Mouse (Mus musculus): ENCODE data around the gene Krtap4-7. TPM values are rescaled to one million over a fixed set of nuclear protein-coding genes. Genes with fewer than 3 reads are reported as not detected.
"Not testable (repeated sequence)": the region's sequence is repeated elsewhere in the genome, so short reads cannot be mapped to it uniquely, and the experiment has no call there.

The Krtap4-7 gene
- total RNA-seq, 2 experiments from 2014 or later, result not detected

DNA sequence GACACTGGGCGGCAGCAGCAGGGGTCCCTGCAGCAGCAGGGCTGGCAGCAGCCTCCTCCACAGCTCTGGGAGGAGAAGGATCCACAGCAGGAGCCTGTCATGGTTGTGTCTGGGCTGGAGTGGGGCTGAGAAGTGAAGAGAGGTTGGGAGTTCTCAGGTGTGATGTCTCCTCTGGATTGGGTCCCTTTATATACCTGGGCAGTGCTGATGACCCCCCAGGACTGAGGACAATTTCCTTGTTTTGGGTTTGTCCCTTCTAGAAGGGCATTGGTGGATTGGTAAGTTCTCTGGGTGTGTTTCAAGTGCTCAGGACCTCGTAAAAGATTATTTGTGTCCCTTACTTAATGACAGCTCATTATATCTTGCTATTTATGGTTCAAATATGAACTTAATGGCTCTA, 33.8 kb downstream of the Krtap4-7 start, which contains the start of gene Gm11937:
Gene Gm11937, minus strand, starts transcription at position 101 of the 400 bp plus-strand sequence.
- not testable (repeated sequence) for ATAC-seq (replicated peaks; ENCODE audit: low FRiP score, low TSS enrichment, poor library complexity, severe bottlenecking)

DNA sequence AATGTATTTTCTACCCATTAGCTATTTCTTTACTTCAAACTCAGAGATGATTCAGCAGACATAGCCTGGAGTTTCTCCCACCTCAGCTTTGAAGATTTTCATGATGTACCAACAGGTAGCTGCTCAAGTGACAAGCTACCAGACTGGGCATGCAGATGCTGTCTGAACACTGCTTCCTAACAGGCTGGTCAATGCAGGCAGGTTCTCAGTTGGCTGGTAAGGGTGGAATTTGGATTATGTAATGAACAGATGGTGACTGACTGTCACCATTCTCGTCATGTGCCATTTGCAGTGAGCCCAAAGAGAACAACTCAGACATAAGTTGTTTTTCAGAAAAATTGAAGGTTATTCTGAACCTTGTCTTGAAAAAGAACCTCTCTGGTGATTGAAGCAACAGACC, 34.8 kb downstream of the Krtap4-7 start:
- no peak for ATAC-seq (replicated peaks; ENCODE audit: low FRiP score, low TSS enrichment, poor library complexity, severe bottlenecking)

DNA sequence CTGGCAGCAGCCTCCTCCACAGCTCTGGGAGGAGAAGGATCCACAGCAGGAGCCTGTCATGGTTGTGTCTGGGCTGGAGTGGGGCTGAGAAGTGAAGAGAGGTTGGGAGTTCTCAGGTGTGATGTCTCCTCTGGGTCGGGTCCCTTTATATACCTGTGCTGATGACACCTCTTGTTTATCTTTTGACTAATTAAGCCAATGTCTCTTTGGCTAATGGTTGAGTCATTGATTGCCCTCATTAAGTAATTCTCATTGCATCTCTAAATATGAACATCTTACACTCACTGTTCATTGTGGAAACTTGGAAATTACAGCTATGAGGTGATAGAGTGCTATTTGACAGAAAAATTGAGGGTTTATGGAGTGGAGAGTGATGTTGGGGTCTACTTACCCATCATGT, 40.7 kb downstream of the Krtap4-7 start, which contains the start of gene Gm11938:
Gene Gm11938, minus strand, starts transcription at position 101 of the 400 bp plus-strand sequence.
- ATAC-seq (replicated peaks; ENCODE audit: low FRiP score, low TSS enrichment, poor library complexity, severe bottlenecking), result not testable (repeated sequence)

DNA sequence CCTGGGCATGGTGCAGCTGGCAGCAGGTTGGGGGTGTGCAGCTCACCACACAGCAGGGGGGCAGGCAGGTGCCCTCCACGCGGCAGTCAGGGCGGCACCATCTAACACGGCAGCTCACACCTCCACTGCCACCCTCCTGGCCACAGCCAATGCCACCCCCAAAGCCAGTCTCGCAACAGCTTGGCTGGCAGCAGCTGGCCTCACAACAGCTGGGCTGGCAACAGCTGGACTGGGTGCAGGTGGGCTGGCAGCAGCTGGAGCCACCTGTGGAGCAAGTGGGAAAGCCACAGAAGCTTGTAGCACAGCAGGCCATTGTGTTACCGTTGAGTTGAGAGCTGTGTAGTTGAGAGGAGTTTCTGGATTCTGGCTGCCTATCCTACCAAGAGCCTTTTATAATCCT, 46.1 kb downstream of the Krtap4-7 start, which contains the start of gene Krtap9-3:
Gene Krtap9-3, minus strand, starts transcription at position 364 of the 400 bp plus-strand sequence.
- not testable (repeated sequence) for ATAC-seq (replicated peaks; ENCODE audit: low FRiP score, low TSS enrichment, poor library complexity, severe bottlenecking)

Other genes with a start within 250 kb of the Krtap4-7 start
Only the 30 nearest of the 38 such genes appear.
- gene Krt23, start 151.0 kb downstream of the Krtap4-7 start, total RNA-seq (2014; fragmentation: Nextera tagmentation), result not detected in 2 replicates
- not detected in 2 replicates for gene Krt23, start 151.0 kb downstream of the Krtap4-7 start, total RNA-seq (2017)
- gene Krt39, start 122.8 kb downstream of the Krtap4-7 start, total RNA-seq (2014; fragmentation: Nextera tagmentation), result not detected in 2 replicates
- not detected in 2 replicates for gene Krt39, start 122.8 kb downstream of the Krtap4-7 start, total RNA-seq (2017)
- gene Krt40, start 100.9 kb downstream of the Krtap4-7 start, total RNA-seq (2014; fragmentation: Nextera tagmentation), result not detected in 2 replicates
- gene Krt40, start 100.9 kb downstream of the Krtap4-7 start, total RNA-seq (2017), result not detected in 2 replicates
- not detected in 2 replicates for gene Krtap3-3, start 93.2 kb downstream of the Krtap4-7 start, total RNA-seq (2014; fragmentation: Nextera tagmentation)
- not detected in 2 replicates for gene Krtap3-3, start 93.2 kb downstream of the Krtap4-7 start, total RNA-seq (2017)
- gene Krtap3-2, start 87.2 kb downstream of the Krtap4-7 start, total RNA-seq (2014; fragmentation: Nextera tagmentation), result not detected in 2 replicates
- not detected in 2 replicates for gene Krtap3-2, start 87.2 kb downstream of the Krtap4-7 start, total RNA-seq (2017)
- gene Gm11939, start 84.6 kb downstream of the Krtap4-7 start, total RNA-seq (2014; fragmentation: Nextera tagmentation), result not detected in 2 replicates
- not detected in 2 replicates for gene Gm11939, start 84.6 kb downstream of the Krtap4-7 start, total RNA-seq (2017)
- gene Krtap3-1, start 77.5 kb downstream of the Krtap4-7 start, total RNA-seq (2014; fragmentation: Nextera tagmentation), result not detected in 2 replicates
- gene Krtap3-1, start 77.5 kb downstream of the Krtap4-7 start, total RNA-seq (2017), result not detected in 2 replicates
- not detected in 2 replicates for gene Krtap1-5, start 63.1 kb downstream of the Krtap4-7 start, total RNA-seq (2014; fragmentation: Nextera tagmentation)
- not detected in 2 replicates for gene Krtap1-5, start 63.1 kb downstream of the Krtap4-7 start, total RNA-seq (2017)
- not detected in 2 replicates for gene Krtap1-4, start 60.4 kb downstream of the Krtap4-7 start, total RNA-seq (2014; fragmentation: Nextera tagmentation)
- gene Krtap1-4, start 60.4 kb downstream of the Krtap4-7 start, total RNA-seq (2017), result not detected in 2 replicates
- not detected in 2 replicates for gene Krtap1-3, start 52.8 kb downstream of the Krtap4-7 start, total RNA-seq (2014; fragmentation: Nextera tagmentation)
- gene Krtap1-3, start 52.8 kb downstream of the Krtap4-7 start, total RNA-seq (2017), result not detected in 2 replicates
- not detected in 2 replicates for gene Krtap9-3, start 46.0 kb downstream of the Krtap4-7 start, total RNA-seq (2014; fragmentation: Nextera tagmentation)
- gene Krtap9-3, start 46.0 kb downstream of the Krtap4-7 start, total RNA-seq (2017), result not detected in 2 replicates
- not detected in 2 replicates for gene Gm11938, start 40.8 kb downstream of the Krtap4-7 start, total RNA-seq (2014; fragmentation: Nextera tagmentation)
- gene Gm11938, start 40.8 kb downstream of the Krtap4-7 start, total RNA-seq (2017), result not detected in 2 replicates
- not detected in 2 replicates for gene Gm11937, start 33.9 kb downstream of the Krtap4-7 start, total RNA-seq (2014; fragmentation: Nextera tagmentation)
- gene Gm11937, start 33.9 kb downstream of the Krtap4-7 start, total RNA-seq (2017), result not detected in 2 replicates
- not detected in 2 replicates for gene Krtap2-4, start 29.2 kb downstream of the Krtap4-7 start, total RNA-seq (2014; fragmentation: Nextera tagmentation)
- not detected in 2 replicates for gene Krtap2-4, start 29.2 kb downstream of the Krtap4-7 start, total RNA-seq (2017)
- gene Gm11562, start 23.7 kb downstream of the Krtap4-7 start, total RNA-seq (2014; fragmentation: Nextera tagmentation), result not detected in 2 replicates
- not detected in 2 replicates for gene Gm11562, start 23.7 kb downstream of the Krtap4-7 start, total RNA-seq (2017)
- not detected in 2 replicates for gene Krtap4-1, start 15.9 kb downstream of the Krtap4-7 start, total RNA-seq (2014; fragmentation: Nextera tagmentation)
- gene Krtap4-1, start 15.9 kb downstream of the Krtap4-7 start, total RNA-seq (2017), result not detected in 2 replicates
- not detected in 2 replicates for gene Krtap4-2, start 9.0 kb downstream of the Krtap4-7 start, total RNA-seq (2014; fragmentation: Nextera tagmentation)
- gene Krtap4-2, start 9.0 kb downstream of the Krtap4-7 start, total RNA-seq (2017), result not detected in 2 replicates
- not detected in 2 replicates for gene Gm11555, start 6.1 kb upstream of the Krtap4-7 start, total RNA-seq (2014; fragmentation: Nextera tagmentation)
- gene Gm11555, start 6.1 kb upstream of the Krtap4-7 start, total RNA-seq (2017), result not detected in 2 replicates
- gene Gm11563, start 14.9 kb upstream of the Krtap4-7 start, total RNA-seq (2014; fragmentation: Nextera tagmentation), result not detected in 2 replicates
- gene Gm11563, start 14.9 kb upstream of the Krtap4-7 start, total RNA-seq (2017), result not detected in 2 replicates
- not detected in 2 replicates for gene Krtap4-6, start 21.9 kb upstream of the Krtap4-7 start, total RNA-seq (2014; fragmentation: Nextera tagmentation)
- gene Krtap4-6, start 21.9 kb upstream of the Krtap4-7 start, total RNA-seq (2017), result not detected in 2 replicates
- gene Gm14190, start 46.7 kb upstream of the Krtap4-7 start, total RNA-seq (2014; fragmentation: Nextera tagmentation), result not detected in 2 replicates
- not detected in 2 replicates for gene Gm14190, start 46.7 kb upstream of the Krtap4-7 start, total RNA-seq (2017)
- gene Gm14180, start 90.2 kb upstream of the Krtap4-7 start, total RNA-seq (2014; fragmentation: Nextera tagmentation), result not detected in 2 replicates
- not detected in 2 replicates for gene Gm14180, start 90.2 kb upstream of the Krtap4-7 start, total RNA-seq (2017)
- gene Gm11595, start 128.8 kb upstream of the Krtap4-7 start, total RNA-seq (2014; fragmentation: Nextera tagmentation), result not detected in 2 replicates
- gene Gm11595, start 128.8 kb upstream of the Krtap4-7 start, total RNA-seq (2017), result not detected in 2 replicates
- gene Krtap4-8, start 136.6 kb upstream of the Krtap4-7 start, total RNA-seq (2014; fragmentation: Nextera tagmentation), result not detected in 2 replicates
- not detected in 2 replicates for gene Krtap4-8, start 136.6 kb upstream of the Krtap4-7 start, total RNA-seq (2017)
- not detected in 2 replicates for gene Krtap4-9, start 141.1 kb upstream of the Krtap4-7 start, total RNA-seq (2014; fragmentation: Nextera tagmentation)
- gene Krtap4-9, start 141.1 kb upstream of the Krtap4-7 start, total RNA-seq (2017), result not detected in 2 replicates
- not detected in 2 replicates for gene Gm11596, start 149.4 kb upstream of the Krtap4-7 start, total RNA-seq (2014; fragmentation: Nextera tagmentation)
- gene Gm11596, start 149.4 kb upstream of the Krtap4-7 start, total RNA-seq (2017), result not detected in 2 replicates
- not detected in 2 replicates for gene Gm11569, start 154.8 kb upstream of the Krtap4-7 start, total RNA-seq (2014; fragmentation: Nextera tagmentation)
- gene Gm11569, start 154.8 kb upstream of the Krtap4-7 start, total RNA-seq (2017), result not detected in 2 replicates
- gene Gm11554, start 160.4 kb upstream of the Krtap4-7 start, total RNA-seq (2014; fragmentation: Nextera tagmentation), result not detected in 2 replicates
- not detected in 2 replicates for gene Gm11554, start 160.4 kb upstream of the Krtap4-7 start, total RNA-seq (2017)
- not detected in 2 replicates for gene Krtap4-13, start 165.8 kb upstream of the Krtap4-7 start, total RNA-seq (2014; fragmentation: Nextera tagmentation)
- gene Krtap4-13, start 165.8 kb upstream of the Krtap4-7 start, total RNA-seq (2017), result not detected in 2 replicates
- gene Gm11564, start 171.6 kb upstream of the Krtap4-7 start, total RNA-seq (2014; fragmentation: Nextera tagmentation), result not detected in 2 replicates
- not detected in 2 replicates for gene Gm11564, start 171.6 kb upstream of the Krtap4-7 start, total RNA-seq (2017)

Measured in megakaryocyte-erythroid progenitor cell, adult 5-6 weeks (primary cell).